Mouse (Mus musculus): Measurements from ENCODE around the gene Trim34b. TPM values are rescaled to one million over a fixed set of nuclear protein-coding genes. Genes with fewer than 3 reads are reported as not detected.
"Not testable (repeated sequence)": the region's sequence is repeated elsewhere in the genome, so short reads cannot be mapped to it uniquely, and the experiment has no call there.

The Trim34b gene
- total and polyA plus RNA-seq, 3 experiments, result 0.69 to 0.74 TPM; not detected in 1

GRCm38 (mm10) chr7:104348043-104348442 lies 18.8 kb downstream of the Trim34b start:
- peak; percentile 54 for DNase-seq (ENCODE audit: low read depth, low spot score)
- H3K4me3 ChIP-seq (ENCODE audit: control insufficient read depth in 1 of 2, insufficient read depth in 1 of 2, low read depth in 2 of 2, low read length in 2 of 2); H3K27ac ChIP-seq (ENCODE audit: control insufficient read depth, low read depth, low read length); H3K9ac ChIP-seq (ENCODE audit: control insufficient read depth, low read depth, low read length, poor library complexity, severe bottlenecking); H3K79me2 ChIP-seq (ENCODE audit: control insufficient read depth, insufficient read depth, low read length, poor library complexity); H3K4me1 ChIP-seq (ENCODE audit: control insufficient read depth in 1 of 2, insufficient read depth in 2 of 2, low read length in 2 of 2); H3K36me3 ChIP-seq (ENCODE audit: control insufficient read depth in 1 of 2, insufficient read depth in 2 of 2, low read length in 2 of 2); H3K27me3 ChIP-seq (ENCODE audit: control insufficient read depth in 1 of 2, insufficient read depth in 2 of 2, low read length in 2 of 2); H3K9me3 ChIP-seq (replicated peaks; ENCODE audit: insufficient read depth, low read length): not testable (repeated sequence)
- 0 out of 2 replicates have a peak, but pooled peaks have one; percentile 9 for TF ChIP-seq ETS1 (IDR thresholded peaks at IDR 0.05; ENCODE audit: low read depth, low read length)
- 0 out of 2 replicates have a peak, but pooled peaks have one; percentile 21 for TF ChIP-seq GATA1 (IDR thresholded peaks at IDR 0.05; ENCODE audit: low read depth, low read length)
- TF ChIP-seq TCF12 (IDR thresholded peaks at IDR 0.05; ENCODE audit: low read depth, low read length), result peak; percentile 37; the same call in 1 of the 2 replicates
- peak; percentile 17 to 55; a peak in 1 of 4 replicates for TF ChIP-seq EP300 (IDR thresholded peaks at IDR 0.05; ENCODE audit: low read depth in 1 of 2, low read length in 2 of 2)
- TF ChIP-seq RCOR1 (IDR thresholded peaks at IDR 0.05; ENCODE audit: low read depth, low read length), result 0 out of 2 replicates have a peak, but pooled peaks have one; percentile 25

- Histone ChIP-seq H3K27me3 (ENCODE audit: control insufficient read depth in 1 of 2, insufficient read depth in 2 of 2, low read length in 2 of 2) (no peaks in the 10 kb centered on the region), H3K4me1 (ENCODE audit: control insufficient read depth in 1 of 2, insufficient read depth in 2 of 2, low read length in 2 of 2) (peaks cover 3 to 4% of the 10 kb centered on the region in 2 experiments; a peak in 2 of 4 replicates), H3K9me3 (replicated peaks; ENCODE audit: insufficient read depth, low read length) (no peaks in the 10 kb centered on the region), H3K4me3 (ENCODE audit: control insufficient read depth in 1 of 2, insufficient read depth in 1 of 2, low read depth in 2 of 2, low read length in 2 of 2) (peak within 1 kb of the TSS; percentile 49 to 66), H3K27ac (ENCODE audit: control insufficient read depth, low read depth, low read length) (peak within 1 kb of the TSS; percentile 92), H3K9ac (ENCODE audit: control insufficient read depth, low read depth, low read length, poor library complexity, severe bottlenecking) (peak within 1 kb of the TSS; percentile 54), H3K36me3 (ENCODE audit: control insufficient read depth in 1 of 2, insufficient read depth in 2 of 2, low read length in 2 of 2) (peaks cover 0 to 5% of the 10 kb centered on the region in 2 experiments; a peak in 2 of 4 replicates), H3K79me2 (ENCODE audit: control insufficient read depth, insufficient read depth, low read length, poor library complexity) (no peaks in the 10 kb centered on the region)
- peak; percentile 94 for DNase-seq (ENCODE audit: low read depth, low spot score)
- TF ChIP-seq GATA1 (IDR thresholded peaks at IDR 0.05; ENCODE audit: low read depth, low read length) (peak; percentile 67), MYC (IDR thresholded peaks at IDR 0.05; ENCODE audit: low read depth, low read length) (peak; percentile 17; the same call in 1 of the 2 replicates), USF2 (IDR thresholded peaks at IDR 0.05; ENCODE audit: borderline replicate concordance in 1 of 2, insufficient read depth in 1 of 2, low read depth in 1 of 2, low read length in 2 of 2) (no peak), TAL1 (IDR thresholded peaks at IDR 0.05; ENCODE audit: low read length) (peak; percentile 91), CHD2 (IDR thresholded peaks at IDR 0.05; ENCODE audit: low read length) (peak; percentile 34; the same call in 1 of the 2 replicates), MYB (IDR thresholded peaks at IDR 0.05; ENCODE audit: low read depth, low read length) (no peak), USF1 (IDR thresholded peaks at IDR 0.05; ENCODE audit: low read depth, low read length) (no peak), POLR2A (IDR thresholded peaks at IDR 0.05; ENCODE audit: control insufficient read depth in 1 of 2, insufficient read depth in 1 of 2, low read depth in 1 of 2, low read length in 2 of 2, poor library complexity in 1 of 2) (no peak; a peak in 1 of 4 replicates), ETS1 (IDR thresholded peaks at IDR 0.05; ENCODE audit: low read depth, low read length) (peak; percentile 75), SIN3A (IDR thresholded peaks at IDR 0.05; ENCODE audit: low read length) (peak; percentile 86), GABPA (IDR thresholded peaks at IDR 0.05; ENCODE audit: low read depth, low read length) (no peak), ZNF384 (IDR thresholded peaks at IDR 0.05; ENCODE audit: low read depth, low read length) (no peak), HCFC1 (IDR thresholded peaks at IDR 0.05; ENCODE audit: low read depth, low read length) (peak; percentile 55; the same call in 1 of the 2 replicates), NRF1 (IDR thresholded peaks at IDR 0.05; ENCODE audit: insufficient read depth, low read depth, low read length, poor library complexity, severe bottlenecking) (no peak), RAD21 (IDR thresholded peaks at IDR 0.05; ENCODE audit: low read depth, low read length) (no peak), RCOR1 (IDR thresholded peaks at IDR 0.05; ENCODE audit: low read depth, low read length) (0 out of 2 replicates have a peak, but pooled peaks have one; percentile 11), MAFK (IDR thresholded peaks at IDR 0.05; ENCODE audit: borderline replicate concordance, low read depth, low read length) (0 out of 2 replicates have a peak, but pooled peaks have one; percentile 5), UBTF (IDR thresholded peaks at IDR 0.05; ENCODE audit: borderline replicate concordance, insufficient read depth, low read depth, low read length) (no peak), KAT2A (conservative IDR thresholded peaks at IDR 0.05; ENCODE audit: low read depth, low read length) (no peak), ELF1 (IDR thresholded peaks at IDR 0.05; ENCODE audit: low read depth, low read length) (peak; percentile 43; the same call in 1 of the 2 replicates), TBP (IDR thresholded peaks at IDR 0.05; ENCODE audit: low read depth, low read length) (peak; percentile 52; the same call in 1 of the 2 replicates), MAX (IDR thresholded peaks at IDR 0.05; ENCODE audit: low read length) (no peak; the same call in 1 of the 2 replicates), BHLHE40 (IDR thresholded peaks at IDR 0.05; ENCODE audit: borderline replicate concordance, low read depth, low read length) (peak; percentile 93), TCF12 (IDR thresholded peaks at IDR 0.05; ENCODE audit: low read depth, low read length) (peak; percentile 79), EP300 (IDR thresholded peaks at IDR 0.05; ENCODE audit: low read depth in 1 of 2, low read length in 2 of 2) (peak; percentile 65 to 76), ZMIZ1 (IDR thresholded peaks at IDR 0.05; ENCODE audit: low read depth, low read length) (no peak)
Measured at GRCm38 (mm10) chr7:104352717-104353599, 23.7 kb downstream of the Trim34b start, which contains the start of gene Trim12c. Trim12c (minus strand) TSS chr7:104353362.

All from MEL (cell line).